Mouse (Mus musculus): Measurements from ENCODE around the gene Fam124b. TPM values are rescaled to one million over a fixed set of nuclear protein-coding genes. Genes with fewer than 3 reads are reported as not detected.
A peak's percentile ranks its signal among the peaks of the same experiment; 100 is the strongest.

Fam124b gene
- 0.27 and 0.29 TPM in 2 replicates for polyA plus RNA-seq (2016; fragmentation: Nextera tagmentation; extraction: Ambion mirVana)

GRCm38 (mm10) chr1:80218268-80218667 is at the start of gene Fam124b:
Fam124b (minus strand) TSS chr1:80218473.
- Histone ChIP-seq H3K4me3 (replicated peaks) (no peak within 1 kb of the TSS), H3K9ac (no peak within 1 kb of the TSS), H3K27ac (no peak within 1 kb of the TSS), H3K27me3 (no peaks in the 10 kb centered on the region), H3K36me3 (replicated peaks) (no peaks in the 10 kb centered on the region), H3K4me2 (no peak within 1 kb of the TSS), H3K9me3 (no peaks in the 10 kb centered on the region), H3K4me1 (no peaks in the 10 kb centered on the region)
- ATAC-seq (ENCODE audit: low FRiP score) = no peak
- WGBS = 84% methylated on average over 6 of the region's 6 CpGs

GRCm38 (mm10) chr1:80260443-80260842 is 42.2 kb upstream of the Fam124b start:
- H3K9ac ChIP-seq = no peak overlapping the region
- no peaks in the 10 kb centered on the region for H3K27me3 ChIP-seq
- H3K4me1 ChIP-seq = no peaks in the 10 kb centered on the region
- no peaks in the 10 kb centered on the region for H3K9me3 ChIP-seq
- no peak overlapping the region for H3K27ac ChIP-seq
- peaks cover 4% of the 10 kb centered on the region for H3K36me3 ChIP-seq (replicated peaks)
- 73% methylated on average over 1 of the region's 1 CpGs for WGBS
- ATAC-seq (ENCODE audit: low FRiP score) = no peak
- H3K4me2 ChIP-seq = no peak overlapping the region
- no peak overlapping the region for H3K4me3 ChIP-seq (replicated peaks)

- no peaks in the 10 kb centered on the region for H3K9me3 ChIP-seq
- H3K9ac ChIP-seq = no peak overlapping the region
- no peak overlapping the region for H3K4me2 ChIP-seq
- H3K4me1 ChIP-seq = no peaks in the 10 kb centered on the region; the same call in 1 of the 2 replicates
- H3K27me3 ChIP-seq = no peaks in the 10 kb centered on the region
- no peak for ATAC-seq (ENCODE audit: low FRiP score)
- 84% methylated on average over 4 of the region's 4 CpGs for WGBS
- H3K36me3 ChIP-seq (replicated peaks) = no peaks in the 10 kb centered on the region
- no peak overlapping the region for H3K4me3 ChIP-seq (replicated peaks)
- no peak overlapping the region for H3K27ac ChIP-seq
Measured at GRCm38 (mm10) chr1:80258632-80259031, 40.4 kb upstream of the Fam124b start.

- Histone ChIP-seq H3K4me1 (no peaks in the 10 kb centered on the region; the same call in 1 of the 2 replicates), H3K36me3 (replicated peaks) (no peaks in the 10 kb centered on the region), H3K9me3 (no peaks in the 10 kb centered on the region), H3K27ac (no peak overlapping the region), H3K27me3 (no peaks in the 10 kb centered on the region), H3K4me2 (no peak overlapping the region), H3K9ac (no peak overlapping the region), H3K4me3 (replicated peaks) (no peak overlapping the region)
- ATAC-seq (ENCODE audit: low FRiP score) = no peak
Measured at GRCm38 (mm10) chr1:80253309-80253708, 35.0 kb upstream of the Fam124b start.

- H3K27me3 ChIP-seq = no peaks in the 10 kb centered on the region
- H3K9ac ChIP-seq = no peak overlapping the region
- no peaks in the 10 kb centered on the region for H3K36me3 ChIP-seq (replicated peaks)
- WGBS = 89% methylated on average over 5 of the region's 5 CpGs
- no peaks in the 10 kb centered on the region; the same call in 1 of the 2 replicates for H3K4me1 ChIP-seq
- ATAC-seq (ENCODE audit: low FRiP score) = no peak
- H3K27ac ChIP-seq = no peak overlapping the region
- H3K4me3 ChIP-seq (replicated peaks) = no peak overlapping the region
- H3K4me2 ChIP-seq = no peak overlapping the region
- H3K9me3 ChIP-seq = no peaks in the 10 kb centered on the region
Measured at GRCm38 (mm10) chr1:80250247-80250646, 32.0 kb upstream of the Fam124b start.

- Histone ChIP-seq H3K4me2 (no peak overlapping the region), H3K27me3 (no peaks in the 10 kb centered on the region), H3K27ac (no peak overlapping the region), H3K4me1 (no peaks in the 10 kb centered on the region), H3K4me3 (replicated peaks) (no peak overlapping the region), H3K9ac (no peak overlapping the region), H3K9me3 (no peaks in the 10 kb centered on the region), H3K36me3 (replicated peaks) (no peaks in the 10 kb centered on the region)
- no peak for ATAC-seq (ENCODE audit: low FRiP score)
Measured at GRCm38 (mm10) chr1:80247131-80247530, 28.9 kb upstream of the Fam124b start.

GRCm38 (mm10) chr1:80244123-80244522 is 25.9 kb upstream of the Fam124b start:
- Histone ChIP-seq H3K4me1 (peaks cover 6% of the 10 kb centered on the region), H3K36me3 (replicated peaks) (no peaks in the 10 kb centered on the region), H3K4me2 (no peak overlapping the region), H3K9ac (no peak overlapping the region), H3K9me3 (no peaks in the 10 kb centered on the region), H3K27ac (no peak overlapping the region), H3K4me3 (replicated peaks) (no peak overlapping the region), H3K27me3 (0 out of 2 replicates have a peak, but pooled peaks cover 3% of the 10 kb centered on the region)
- 74% methylated on average over 3 of the region's 3 CpGs for WGBS
- ATAC-seq (ENCODE audit: low FRiP score) = no peak

- Histone ChIP-seq H3K36me3 (replicated peaks) (no peaks in the 10 kb centered on the region), H3K27me3 (peaks cover 8% of the 10 kb centered on the region), H3K9ac (no peak overlapping the region), H3K4me1 (peaks cover 17% of the 10 kb centered on the region), H3K4me3 (replicated peaks) (no peak overlapping the region), H3K27ac (no peak overlapping the region), H3K4me2 (no peak overlapping the region), H3K9me3 (no peaks in the 10 kb centered on the region)
- ATAC-seq (ENCODE audit: low FRiP score) = no peak
- 96% methylated on average over 6 of the region's 6 CpGs for WGBS
Measured at GRCm38 (mm10) chr1:80241579-80241978, 23.3 kb upstream of the Fam124b start.

GRCm38 (mm10) chr1:80240017-80240660 is 21.9 kb upstream of the Fam124b start:
- Histone ChIP-seq H3K4me3 (replicated peaks) (no peak overlapping the region), H3K4me2 (no peak overlapping the region)

GRCm38 (mm10) chr1:80239481-80239880 is 21.2 kb upstream of the Fam124b start:
- H3K27me3 ChIP-seq = peaks cover 8% of the 10 kb centered on the region
- H3K36me3 ChIP-seq (replicated peaks) = no peaks in the 10 kb centered on the region
- no peak overlapping the region for H3K27ac ChIP-seq
- ATAC-seq (ENCODE audit: low FRiP score) = no peak
- H3K4me1 ChIP-seq = peaks cover 30% of the 10 kb centered on the region
- no peaks in the 10 kb centered on the region for H3K9me3 ChIP-seq
- H3K4me3 ChIP-seq (replicated peaks) = no peak overlapping the region
- WGBS = 76% methylated on average over 11 of the region's 11 CpGs
- H3K4me2 ChIP-seq = no peak overlapping the region
- H3K9ac ChIP-seq = no peak overlapping the region

More at GRCm38 (mm10) chr1:80240017-80240660, 21.9 kb upstream of the Fam124b start:
- Histone ChIP-seq H3K4me1 (peaks cover 30% of the 10 kb centered on the region), H3K27me3 (peaks cover 8% of the 10 kb centered on the region), H3K9me3 (no peaks in the 10 kb centered on the region), H3K27ac (no peak overlapping the region), H3K9ac (no peak overlapping the region), H3K36me3 (replicated peaks) (no peaks in the 10 kb centered on the region)
- peak; percentile 64 for ATAC-seq (ENCODE audit: low FRiP score)
- WGBS = 14% methylated on average over 12 of the region's 12 CpGs

- no peak for ATAC-seq (ENCODE audit: low FRiP score)
- peaks cover 30% of the 10 kb centered on the region for H3K4me1 ChIP-seq
- WGBS = 33% methylated on average over 11 of the region's 11 CpGs
Measured at GRCm38 (mm10) chr1:80236951-80237702, 18.9 kb upstream of the Fam124b start.

GRCm38 (mm10) chr1:80236126-80236525 is 17.9 kb upstream of the Fam124b start:
- Histone ChIP-seq H3K27me3 (peaks cover 8% of the 10 kb centered on the region), H3K9ac (no peak overlapping the region), H3K4me3 (replicated peaks) (no peak overlapping the region), H3K36me3 (replicated peaks) (no peaks in the 10 kb centered on the region), H3K9me3 (no peaks in the 10 kb centered on the region), H3K4me2 (no peak overlapping the region), H3K4me1 (peaks cover 30% of the 10 kb centered on the region), H3K27ac (no peak overlapping the region)
- WGBS = 6% methylated on average over 1 of the region's 1 CpGs
- no peak for ATAC-seq (ENCODE audit: low FRiP score)

More at GRCm38 (mm10) chr1:80236951-80237702, 18.9 kb upstream of the Fam124b start:
- Histone ChIP-seq H3K27ac (0 out of 2 replicates have a peak overlapping the region, but pooled peaks have one; percentile 9), H3K9ac (no peak overlapping the region), H3K4me2 (no peak overlapping the region), H3K36me3 (replicated peaks) (no peaks in the 10 kb centered on the region), H3K9me3 (no peaks in the 10 kb centered on the region), H3K27me3 (peaks cover 8% of the 10 kb centered on the region), H3K4me3 (replicated peaks) (no peak overlapping the region)
